Mouse (Mus musculus) heart, embryonic 16.5 days (tissue): ENCODE results near the gene Retreg1. TPM values are rescaled to one million over a fixed set of nuclear protein-coding genes. Genes with fewer than 3 reads are reported as not detected.
"Not testable (repeated sequence)": the region's sequence is repeated elsewhere in the genome, so short reads cannot be mapped to it uniquely, and the experiment has no call there.

Experiments
- ATAC-seq: fragments of 200-750 bp; cut with Nextera tagmentation; replicated peaks from 2 replicates; pipeline ENCODE4 v1.8.0; 2017; ENCODE audit warnings: moderate number of reproducible peaks; ENCODE audit not compliant: insufficient read depth, low FRiP score; ENCODE audit errors: extremely low read depth
- H3K27ac ChIP-seq: fragments of 300-500 bp; sonication (generic); 2 replicates; pipeline ENCODE4 v1.5.1; 2014; ENCODE audit warnings: mild to moderate bottlenecking, low read length, control low read depth, moderate library complexity
- H3K27me3 ChIP-seq: fragments of 300-500 bp; sonication (generic); 2 replicates; pipeline ENCODE4 v1.6.1; 2014; ENCODE audit warnings: low read length, mixed read lengths; ENCODE audit not compliant: control insufficient read depth, insufficient read depth
- H3K36me3 ChIP-seq: fragments of 300-500 bp; sonication (generic); 2 replicates; pipeline ENCODE4 v1.6.1; 2014; ENCODE audit not compliant: control insufficient read depth, insufficient read depth
- H3K4me1 ChIP-seq: fragments of 300-500 bp; sonication (generic); 2 replicates; pipeline ENCODE4 v1.6.1; 2014; ENCODE audit warnings: low read length, mixed read lengths; ENCODE audit not compliant: control insufficient read depth, insufficient read depth
- H3K4me2 ChIP-seq: fragments of 300-500 bp; sonication (generic); 2 replicates; pipeline ENCODE4 v1.6.1; 2014; ENCODE audit warnings: low read depth, mild to moderate bottlenecking, control low read depth, low read length
- H3K4me3 ChIP-seq: fragments of 300-500 bp; sonication (generic); 2 replicates; pipeline ENCODE4 v1.5.1; 2014; ENCODE audit warnings: mild to moderate bottlenecking, control low read depth, low read length
- H3K9ac ChIP-seq: fragments of 300-500 bp; sonication (generic); 2 replicates; pipeline ENCODE4 v1.6.1; 2014; ENCODE audit warnings: low read length, control low read depth
- H3K9me3 ChIP-seq: fragments of 300-500 bp; sonication (generic); replicated peaks from 2 replicates; pipeline ENCODE4 v1.6.1; 2016; ENCODE audit warnings: low read length; ENCODE audit not compliant: control insufficient read depth
- WGBS: fragments of 180-500 bp; shearing (Covaris S2); extraction: QIAGEN DNeasy Blood & Tissue Kit; methylation state at CpG from one replicate; pipeline ENCODE4 v1.1.7; 2014; 5-methylcytosine and 5-hydroxymethylcytosine counted together
- polyA plus RNA-seq: library from polyadenylated mRNA; unstranded; fragments of >200 nt; fragmentation: Nextera tagmentation; extraction: Ambion mirVana; gene quantifications from 2 replicates; pipeline ENCODE4 v1.2.1, GENCODE M21; 2015

Retreg1 gene
- polyA plus RNA-seq, 1 experiment from 2014 or later = 97.5 TPM

- peaks cover 15% of the 10 kb centered on the region for H3K36me3 ChIP-seq
- H3K4me3 ChIP-seq = peak overlapping the region; percentile 90
- no peaks in the 10 kb centered on the region for H3K9me3 ChIP-seq
- no peak for ATAC-seq
- peak overlapping the region; percentile 94 for H3K9ac ChIP-seq
- H3K27ac ChIP-seq = peak overlapping the region; percentile 93
- H3K4me2 ChIP-seq = peak overlapping the region; percentile 70
- H3K27me3 ChIP-seq = no peaks in the 10 kb centered on the region
- H3K4me1 ChIP-seq = peaks cover 14% of the 10 kb centered on the region
- under 1% methylated on average over 71 of the region's 71 CpGs for WGBS
These were observed 141.9 kb downstream of the Retreg1 start for GRCm38 (mm10) chr15:25984734-25985492.

GRCm38 (mm10) chr15:25992992-25993727 is 150.2 kb downstream of the Retreg1 start:
- ATAC-seq = no peak
- no peak overlapping the region for H3K27ac ChIP-seq
- whole genome bisulfite sequencing = 56% methylated on average over 8 of the region's 8 CpGs
- no peak overlapping the region for H3K4me2 ChIP-seq
- H3K9ac ChIP-seq = no peak overlapping the region
- H3K27me3 ChIP-seq = no peaks in the 10 kb centered on the region
- H3K9me3 ChIP-seq = no peaks in the 10 kb centered on the region
- H3K4me3 ChIP-seq = no peak overlapping the region
- H3K4me1 ChIP-seq = no peaks in the 10 kb centered on the region
- peaks cover 27% of the 10 kb centered on the region for H3K36me3 ChIP-seq

- ATAC-seq = no peak
- Histone ChIP-seq H3K9me3 (no peaks in the 10 kb centered on the region), H3K4me1 (no peaks in the 10 kb centered on the region), H3K4me2 (no peak overlapping the region), H3K4me3 (no peak overlapping the region), H3K9ac (no peak overlapping the region), H3K27me3 (no peaks in the 10 kb centered on the region), H3K27ac (no peak overlapping the region), H3K36me3 (peaks cover 18% of the 10 kb centered on the region)
- WGBS = 56% methylated on average over 2 of the region's 2 CpGs
These were observed 152.5 kb downstream of the Retreg1 start for GRCm38 (mm10) chr15:25995521-25995920.

GRCm38 (mm10) chr15:25999545-25999944 is 156.6 kb downstream of the Retreg1 start:
- 77% methylated on average over 5 of the region's 5 CpGs for WGBS
- not testable (repeated sequence) for H3K9me3 ChIP-seq, H3K27me3 ChIP-seq, H3K4me3 ChIP-seq, H3K4me1 ChIP-seq, H3K9ac ChIP-seq, H3K27ac ChIP-seq, ATAC-seq, H3K4me2 ChIP-seq, H3K36me3 ChIP-seq

- H3K27ac ChIP-seq = no peak overlapping the region
- H3K27me3 ChIP-seq = no peaks in the 10 kb centered on the region
- 72% methylated on average over 3 of the region's 3 CpGs for WGBS
- H3K36me3 ChIP-seq = no peaks in the 10 kb centered on the region
- 0 out of 2 replicates have a peak, but pooled peaks cover 2% of the 10 kb centered on the region for H3K4me1 ChIP-seq
- H3K4me2 ChIP-seq = no peak overlapping the region
- no peak for ATAC-seq
- no peak overlapping the region for H3K4me3 ChIP-seq
- no peak overlapping the region for H3K9ac ChIP-seq
- no peaks in the 10 kb centered on the region for H3K9me3 ChIP-seq
These were observed 165.6 kb downstream of the Retreg1 start for GRCm38 (mm10) chr15:26008621-26009020.

- ATAC-seq = no peak
- Histone ChIP-seq H3K4me2 (no peak overlapping the region), H3K4me1 (0 out of 2 replicates have a peak, but pooled peaks cover 2% of the 10 kb centered on the region), H3K27ac (no peak overlapping the region), H3K4me3 (no peak overlapping the region), H3K27me3 (no peaks in the 10 kb centered on the region), H3K9me3 (no peaks in the 10 kb centered on the region), H3K36me3 (no peaks in the 10 kb centered on the region), H3K9ac (no peak overlapping the region)
- 74% methylated on average over 4 of the region's 4 CpGs for WGBS
These were observed 169.9 kb downstream of the Retreg1 start for GRCm38 (mm10) chr15:26012891-26013290.

- H3K9me3 ChIP-seq = no peaks in the 10 kb centered on the region
- no peak overlapping the region for H3K9ac ChIP-seq
- H3K4me2 ChIP-seq = no peak overlapping the region
- no peaks in the 10 kb centered on the region for H3K36me3 ChIP-seq
- no peaks in the 10 kb centered on the region for H3K27me3 ChIP-seq
- ATAC-seq = no peak
- 48% methylated on average over 14 of the region's 14 CpGs for WGBS
- no peak overlapping the region for H3K4me3 ChIP-seq
- no peak overlapping the region for H3K27ac ChIP-seq
- 0 out of 2 replicates have a peak, but pooled peaks cover 2% of the 10 kb centered on the region for H3K4me1 ChIP-seq
These were observed 173.1 kb downstream of the Retreg1 start for GRCm38 (mm10) chr15:26015979-26016665.

GRCm38 (mm10) chr15:26021721-26022120 is 178.7 kb downstream of the Retreg1 start:
- no peak overlapping the region for H3K4me3 ChIP-seq
- H3K36me3 ChIP-seq = no peaks in the 10 kb centered on the region
- no peak for ATAC-seq
- no peaks in the 10 kb centered on the region for H3K9me3 ChIP-seq
- H3K9ac ChIP-seq = no peak overlapping the region
- no peak overlapping the region for H3K27ac ChIP-seq
- H3K4me1 ChIP-seq = no peaks in the 10 kb centered on the region
- no peak overlapping the region for H3K4me2 ChIP-seq
- 83% methylated on average over 8 of the region's 8 CpGs for WGBS
- H3K27me3 ChIP-seq = no peaks in the 10 kb centered on the region

- WGBS = 80% methylated on average over 5 of the region's 5 CpGs
- Histone ChIP-seq H3K27me3 (no peaks in the 10 kb centered on the region), H3K9me3 (no peaks in the 10 kb centered on the region), H3K4me3 (no peak overlapping the region), H3K4me2 (no peak overlapping the region), H3K27ac (no peak overlapping the region), H3K4me1 (no peaks in the 10 kb centered on the region), H3K9ac (no peak overlapping the region), H3K36me3 (no peaks in the 10 kb centered on the region)
- no peak for ATAC-seq
These were observed 179.7 kb downstream of the Retreg1 start for GRCm38 (mm10) chr15:26022636-26023035.
